Mouse (Mus musculus) myocyte (in vitro differentiated cells): Measurements from ENCODE around the gene Cyfip2.

ENCODE experiments used
- MYOG ChIP-seq, 3 experiments: IDR thresholded peaks; one replicate each; pipeline ENCODE4 v1.6.1; 2011; ENCODE audit warnings: control low read depth in 2 of 3, low read depth in 2 of 3, mild to moderate bottlenecking in 2 of 3; ENCODE audit not compliant: insufficient read length in 2 of 3, control insufficient read depth in 1 of 3, insufficient read depth in 1 of 3
- POLR2A ChIP-seq: IDR thresholded peaks from one replicate; pipeline ENCODE4 v1.6.1; 2011; ENCODE audit warnings: low read depth, mild to moderate bottlenecking, control low read depth, moderate library complexity; ENCODE audit not compliant: insufficient read length

- TF ChIP-seq MYOG (IDR thresholded peaks at IDR 0.05; ENCODE audit: control insufficient read depth in 1 of 3, insufficient read depth in 1 of 3, insufficient read length in 2 of 3, low read depth in 2 of 3) (no peak), POLR2A (no peak)
Measured at GRCm38 (mm10) chr11:46201636-46202546, 110.8 kb downstream of the Cyfip2 start.
